Mouse (Mus musculus) lung, postnatal 0 days (tissue): ENCODE data around the gene Perp.

Source experiments
- CTCF ChIP-seq: IDR thresholded peaks from 2 replicates; pipeline ENCODE4 v1.5.1; 2016; ENCODE audit warnings: antibody characterized with exemption, mild to moderate bottlenecking
- EP300 ChIP-seq: IDR thresholded peaks from 2 replicates; pipeline ENCODE4 v1.6.1; 2016; ENCODE audit warnings: antibody characterized with exemption, mild to moderate bottlenecking, control low read depth

DNA sequence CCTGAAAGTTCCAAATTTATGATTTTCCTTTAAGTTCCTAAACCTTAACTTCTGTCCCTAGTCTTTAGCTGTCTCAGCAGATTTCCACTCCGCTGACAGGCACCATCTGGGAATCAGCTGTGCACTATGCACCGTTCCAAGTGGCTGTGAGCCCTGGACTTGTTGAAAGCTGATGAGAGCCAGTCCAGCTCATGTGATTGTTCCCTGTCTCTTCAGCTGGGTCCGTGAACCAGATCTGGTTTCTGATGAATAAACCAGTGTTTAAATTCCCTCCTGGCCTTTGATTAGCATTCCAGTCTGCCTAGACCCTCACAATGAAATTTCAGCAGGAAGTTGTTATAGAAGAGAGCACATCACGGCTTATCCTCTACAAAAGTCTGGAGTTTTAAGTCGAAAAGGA is 28.3 kb upstream of the Perp start:
- TF ChIP-seq EP300 (no peak), CTCF (no peak)
